Comparison of ENCODE assay signal across 9 mouse cellular contexts in genomic region chr2:156576850-156577587, GRCm38 (mm10).
"Had no signal": no experiment of that assay in that cellular context is flagged by ENCODE, and none has a peak within 500 bp of the region (broad histone marks: within the 10 kb centered on the region; RNA-seq: fewer than 3 reads in every experiment).

No protein-coding gene starts in this region.

- DNase-seq: kidney, adult 8-10 months; kidney, postnatal 10 days; kidney, postnatal 36 days; layer of hippocampus, postnatal 36 days; liver, postnatal 0 days; lung, embryonic 14.5 days; lung, postnatal 36 days; thymus, adult 18-20 months; thymus, postnatal 36 days had no signal
